Mouse (Mus musculus) hindbrain, postnatal 0 days (tissue): ENCODE measurements around the gene Prr9. TPM values are rescaled to one million over a fixed set of nuclear protein-coding genes. Genes with fewer than 3 reads are reported as not detected.

Experiments used
- ATAC-seq: fragments of 200-750 bp; cut with Nextera tagmentation; 2 replicates; pipeline ENCODE4 v1.8.0; 2017; ENCODE audit warnings: mild to moderate bottlenecking, moderate TSS enrichment, moderate library complexity
- DNase-seq: peaks from one replicate; pipeline ENCODE4 v3.0.0-alpha.2; 2015; ENCODE audit warnings: low spot score
- H3K27ac ChIP-seq: fragments of 300-500 bp; sonication (generic); 2 replicates; pipeline ENCODE4 v1.5.1; 2014; ENCODE audit warnings: mild to moderate bottlenecking
- H3K27me3 ChIP-seq: fragments of 300-500 bp; sonication (generic); 2 replicates; pipeline ENCODE4 v1.6.1; 2014; ENCODE audit warnings: low read length, mixed read lengths; ENCODE audit not compliant: insufficient read depth
- H3K36me3 ChIP-seq: fragments of 300-500 bp; sonication (generic); 2 replicates; pipeline ENCODE4 v1.6.1; 2014; ENCODE audit warnings: low read length, mixed read lengths; ENCODE audit not compliant: insufficient read depth
- H3K4me1 ChIP-seq: fragments of 300-500 bp; sonication (generic); 2 replicates; pipeline ENCODE4 v1.6.1; 2014; ENCODE audit warnings: antibody characterized with exemption, low read length, mixed read lengths; ENCODE audit not compliant: insufficient read depth
- H3K4me2 ChIP-seq: fragments of 300-500 bp; sonication (generic); 2 replicates; pipeline ENCODE4 v1.6.1; 2014; ENCODE audit warnings: low read depth, mild to moderate bottlenecking, low read length, moderate library complexity, mixed read lengths
- H3K4me3 ChIP-seq: fragments of 300-500 bp; sonication (generic); 2 replicates; pipeline ENCODE4 v1.5.1; 2014; ENCODE audit warnings: low read length
- H3K9ac ChIP-seq: fragments of 300-500 bp; sonication (generic); replicated peaks from 2 replicates; pipeline ENCODE4 v1.6.1; 2014; ENCODE audit warnings: mild to moderate bottlenecking, low read length, moderate library complexity, mixed read lengths
- H3K9me3 ChIP-seq: fragments of 300-500 bp; sonication (generic); 2 replicates; pipeline ENCODE4 v1.6.1; 2016; ENCODE audit warnings: low read length, mixed read lengths
- CTCF ChIP-seq: IDR thresholded peaks from 2 replicates; pipeline ENCODE4 v1.5.1; 2016; ENCODE audit warnings: antibody characterized with exemption, control low read depth, low read depth
- WGBS: fragments of 180-500 bp; shearing (Covaris S2); extraction: QIAGEN DNeasy Blood & Tissue Kit; methylation state at CpG from one replicate; pipeline ENCODE4 v1.1.7; 2014; 5-methylcytosine and 5-hydroxymethylcytosine counted together
- polyA plus RNA-seq: library from polyadenylated mRNA; unstranded; fragments of >200 nt; fragmentation: Nextera tagmentation; extraction: Ambion mirVana; gene quantifications from 2 replicates; pipeline ENCODE4 v1.2.1, GENCODE M21; 2015
- total RNA-seq: library from RNA; depleted of rRNA; stranded (reverse); fragments of >200 nt; gene quantifications from 2 replicates; pipeline ENCODE4 v1.2.3, GENCODE M21; 2014

The Prr9 gene
- total and polyA plus RNA-seq, 2 experiments from 2014 or later: 0.21 TPM; not detected in 1

GRCm38 (mm10) chr3:92120902-92121301 lies 2.8 kb downstream of the Prr9 start:
- WGBS: 71% methylated on average over 3 of the region's 3 CpGs
- ATAC-seq (no peak), DNase-seq (no peak)

GRCm38 (mm10) chr3:92117930-92118329 lies 5.8 kb downstream of the Prr9 start:
- 34% methylated on average over 3 of the region's 3 CpGs for WGBS
- ATAC-seq (0 out of 2 replicates have a peak, but pooled peaks have one; percentile 32), DNase-seq (peak; percentile 60)
- no peak overlapping the region for H3K4me2 ChIP-seq
- TF ChIP-seq CTCF: peak; percentile 58
- no peaks in the 10 kb centered on the region for H3K4me1 ChIP-seq
- H3K9ac ChIP-seq: no peak overlapping the region
- no peaks in the 10 kb centered on the region for H3K27me3 ChIP-seq
- H3K27ac ChIP-seq: no peak overlapping the region
- H3K4me3 ChIP-seq: no peak overlapping the region
- no peaks in the 10 kb centered on the region for H3K36me3 ChIP-seq
- H3K9me3 ChIP-seq: no peaks in the 10 kb centered on the region

More at GRCm38 (mm10) chr3:92120902-92121301, 2.8 kb downstream of the Prr9 start:
- no peak overlapping the region for H3K9ac ChIP-seq
- H3K4me1 ChIP-seq: no peaks in the 10 kb centered on the region
- no peak overlapping the region for H3K4me3 ChIP-seq
- no peak for TF ChIP-seq CTCF
- H3K4me2 ChIP-seq: no peak overlapping the region
- no peaks in the 10 kb centered on the region for H3K36me3 ChIP-seq
- H3K27me3 ChIP-seq: no peaks in the 10 kb centered on the region
- H3K27ac ChIP-seq: no peak overlapping the region
- no peaks in the 10 kb centered on the region for H3K9me3 ChIP-seq

GRCm38 (mm10) chr3:92111526-92111925 lies 12.2 kb downstream of the Prr9 start:
- ATAC-seq (no peak), DNase-seq (no peak)
- H3K4me1 ChIP-seq: no peaks in the 10 kb centered on the region
- H3K4me2 ChIP-seq: no peak overlapping the region
- no peaks in the 10 kb centered on the region for H3K9me3 ChIP-seq
- no peaks in the 10 kb centered on the region for H3K27me3 ChIP-seq
- H3K4me3 ChIP-seq: no peak overlapping the region
- TF ChIP-seq CTCF: no peak
- no peak overlapping the region for H3K9ac ChIP-seq
- no peaks in the 10 kb centered on the region for H3K36me3 ChIP-seq
- no peak overlapping the region for H3K27ac ChIP-seq

- Histone ChIP-seq H3K36me3 (no peaks in the 10 kb centered on the region), H3K27ac (no peak overlapping the region), H3K4me3 (no peak overlapping the region), H3K27me3 (no peaks in the 10 kb centered on the region), H3K4me2 (no peak overlapping the region), H3K4me1 (no peaks in the 10 kb centered on the region), H3K9ac (no peak overlapping the region), H3K9me3 (no peaks in the 10 kb centered on the region)
- no peak for ATAC-seq
- no peak for DNase-seq
- no peak for TF ChIP-seq CTCF
These were observed 13.0 kb downstream of the Prr9 start for GRCm38 (mm10) chr3:92110790-92111189.

- Histone ChIP-seq H3K4me3 (no peak overlapping the region), H3K27me3 (no peaks in the 10 kb centered on the region), H3K9me3 (no peaks in the 10 kb centered on the region), H3K4me1 (no peaks in the 10 kb centered on the region), H3K9ac (no peak overlapping the region), H3K27ac (no peak overlapping the region), H3K4me2 (no peak overlapping the region), H3K36me3 (no peaks in the 10 kb centered on the region)
- ATAC-seq (no peak), DNase-seq (peak; percentile 59)
- peak; percentile 68 for TF ChIP-seq CTCF
- 4% methylated on average over 6 of the region's 6 CpGs for WGBS
These were observed 17.2 kb downstream of the Prr9 start for GRCm38 (mm10) chr3:92106582-92106981.

- 88% methylated on average over 2 of the region's 2 CpGs for WGBS
- no peak for ATAC-seq
These were observed 40.7 kb downstream of the Prr9 start, which contains the start of gene Lor for GRCm38 (mm10) chr3:92083042-92083441. Lor (minus strand) TSS chr3:92083142.

GRCm38 (mm10) chr3:92081285-92081931 lies 42.3 kb downstream of the Prr9 start:
- H3K4me3 ChIP-seq: peak overlapping the region; percentile 75
- H3K27me3 ChIP-seq: no peaks in the 10 kb centered on the region
- peak overlapping the region; percentile 94 for H3K27ac ChIP-seq
- H3K9ac ChIP-seq: peak overlapping the region; percentile 84
- WGBS: under 1% methylated on average over 49 of the region's 76 CpGs
- ATAC-seq (peak; percentile 71), DNase-seq (peak; percentile 66)
- no peaks in the 10 kb centered on the region for H3K36me3 ChIP-seq
- no peaks in the 10 kb centered on the region for H3K4me1 ChIP-seq
- TF ChIP-seq CTCF: no peak
- H3K9me3 ChIP-seq: no peaks in the 10 kb centered on the region
- peak overlapping the region; percentile 84 for H3K4me2 ChIP-seq

More at GRCm38 (mm10) chr3:92083042-92083441, 40.7 kb downstream of the Prr9 start, which contains the start of gene Lor:
- Histone ChIP-seq H3K27me3 (no peaks in the 10 kb centered on the region), H3K9me3 (no peaks in the 10 kb centered on the region), H3K4me1 (no peaks in the 10 kb centered on the region), H3K36me3 (no peaks in the 10 kb centered on the region), H3K9ac (peak within 1 kb of the TSS; percentile 84; the same call in 1 of the 2 replicates), H3K4me3 (peak within 1 kb of the TSS; percentile 75), H3K27ac (peak within 1 kb of the TSS; percentile 94; the same call in 1 of the 2 replicates), H3K4me2 (peak within 1 kb of the TSS; percentile 84)
- DNase-seq: no peak
- TF ChIP-seq CTCF: no peak
